Mouse (Mus musculus) cortical plate, adult 2 months (tissue): ENCODE measurements at regions not wholly inside any gene's neighbourhood (a gene's known extent, or its start where the extent isn't known, plus 50 kb on each side); places are given as distances from the start of the nearest gene placed in this dataset.

ENCODE experiments used
- H3K27ac ChIP-seq: fragments of 200-500 bp; 2 replicates; pipeline ENCODE4 v1.5.1; 2012; ENCODE audit warnings: low read length, control low read depth, inconsistent platforms; ENCODE audit not compliant: insufficient read depth
- H3K4me1 ChIP-seq: fragments of 200-500 bp; 2 replicates; pipeline ENCODE4 v1.6.1; 2011; ENCODE audit warnings: low read length; ENCODE audit not compliant: control insufficient read depth, insufficient read depth
- H3K4me3 ChIP-seq: fragments of 200-500 bp; 2 replicates; pipeline ENCODE4 v1.5.1; 2011; ENCODE audit warnings: mild to moderate bottlenecking, low read length, control low read depth; ENCODE audit not compliant: insufficient read depth
- CTCF ChIP-seq: fragments of 200-500 bp; IDR thresholded peaks from 2 replicates; pipeline ENCODE4 v1.5.1; 2011; ENCODE audit warnings: mild to moderate bottlenecking, control low read depth, low read length; ENCODE audit not compliant: insufficient read depth; ENCODE audit errors: extremely low read depth
- POLR2A ChIP-seq: fragments of 200-500 bp; IDR thresholded peaks from 2 replicates; pipeline ENCODE4 v1.6.1; 2011; ENCODE audit warnings: mild to moderate bottlenecking, low read length, control low read depth; ENCODE audit not compliant: insufficient read depth; ENCODE audit errors: extremely low read depth

GRCm38 (mm10) chr15:64519207-64519628 lies 298.3 kb upstream of the Gm21798 start:
- Histone ChIP-seq H3K4me3 (no peak overlapping the region), H3K27ac (no peak overlapping the region), H3K4me1 (no peaks in the 10 kb centered on the region)
- TF ChIP-seq CTCF (no peak), POLR2A (no peak)

GRCm38 (mm10) chr15:64520568-64520967 lies 296.9 kb upstream of the Gm21798 start:
- TF ChIP-seq CTCF (no peak), POLR2A (no peak)
- Histone ChIP-seq H3K4me1 (no peaks in the 10 kb centered on the region), H3K27ac (no peak overlapping the region), H3K4me3 (no peak overlapping the region)

GRCm38 (mm10) chr15:64532260-64533120 lies 285.0 kb upstream of the Gm21798 start:
- no peak overlapping the region for H3K27ac ChIP-seq
- TF ChIP-seq POLR2A, result no peak
- TF ChIP-seq CTCF, result no peak
- H3K4me3 ChIP-seq, result no peak overlapping the region
- H3K4me1 ChIP-seq, result peaks cover 2% of the 10 kb centered on the region; the same call in 1 of the 2 replicates

GRCm38 (mm10) chr15:64533169-64533795 lies 284.2 kb upstream of the Gm21798 start:
- TF ChIP-seq CTCF, result no peak
- TF ChIP-seq POLR2A, result no peak
- Histone ChIP-seq H3K27ac (no peak overlapping the region), H3K4me1 (peaks cover 2% of the 10 kb centered on the region; the same call in 1 of the 2 replicates), H3K4me3 (no peak overlapping the region)

GRCm38 (mm10) chr15:64534166-64534565 lies 283.3 kb upstream of the Gm21798 start:
- Histone ChIP-seq H3K27ac (no peak overlapping the region), H3K4me1 (peaks cover 2% of the 10 kb centered on the region; the same call in 1 of the 2 replicates), H3K4me3 (no peak overlapping the region)
- TF ChIP-seq CTCF (no peak), POLR2A (no peak)

- Histone ChIP-seq H3K4me1 (peaks cover 2% of the 10 kb centered on the region; the same call in 1 of the 2 replicates), H3K4me3 (no peak overlapping the region), H3K27ac (no peak overlapping the region)
- no peak for TF ChIP-seq CTCF
- no peak for TF ChIP-seq POLR2A
Observed at GRCm38 (mm10) chr15:64535160-64535559, 282.3 kb upstream of the Gm21798 start.

- Histone ChIP-seq H3K4me3 (no peak overlapping the region), H3K27ac (no peak overlapping the region), H3K4me1 (peaks cover 3% of the 10 kb centered on the region)
- TF ChIP-seq POLR2A (no peak), CTCF (no peak)
Observed at GRCm38 (mm10) chr15:64541395-64541794, 276.1 kb upstream of the Gm21798 start.

GRCm38 (mm10) chr15:64542250-64542901 lies 275.1 kb upstream of the Gm21798 start:
- no peak for TF ChIP-seq CTCF
- TF ChIP-seq POLR2A, result no peak
- Histone ChIP-seq H3K4me3 (no peak overlapping the region), H3K27ac (no peak overlapping the region), H3K4me1 (peaks cover 3% of the 10 kb centered on the region)

- Histone ChIP-seq H3K27ac (no peak overlapping the region), H3K4me3 (no peak overlapping the region), H3K4me1 (peaks cover 3% of the 10 kb centered on the region)
- TF ChIP-seq CTCF, result no peak
- TF ChIP-seq POLR2A, result no peak
Observed at GRCm38 (mm10) chr15:64542908-64543307, 274.6 kb upstream of the Gm21798 start.
